Mouse (Mus musculus) bone marrow, adult 2 months (tissue): ENCODE results near the gene Ddc. TPM values are rescaled to one million over a fixed set of nuclear protein-coding genes. Genes with fewer than 3 reads are reported as not detected.
A peak's percentile ranks its signal among the peaks of the same experiment; 100 is the strongest.

Experiments used
- H3K27ac ChIP-seq: fragments of 200-500 bp; 2 replicates; pipeline ENCODE4 v1.5.1; 2012; ENCODE audit warnings: low read depth, mild to moderate bottlenecking, control low read depth, inconsistent platforms, low read length; ENCODE audit not compliant: control insufficient read depth, poor library complexity, insufficient read depth
- H3K4me1 ChIP-seq: fragments of 200-500 bp; 2 replicates; pipeline ENCODE4 v1.6.1; 2011; ENCODE audit warnings: low read length; ENCODE audit not compliant: control insufficient read depth, insufficient read depth
- H3K4me3 ChIP-seq: fragments of 200-500 bp; replicated peaks from 2 replicates; pipeline ENCODE3; 2011; ENCODE audit warnings: mild to moderate bottlenecking, low read depth, low read length, control low read depth; ENCODE audit not compliant: control insufficient read depth
- CTCF ChIP-seq: fragments of 200-500 bp; IDR thresholded peaks from 2 replicates; pipeline ENCODE4 v1.5.1; 2011; ENCODE audit warnings: low read length, control low read depth; ENCODE audit not compliant: control insufficient read depth, insufficient read depth
- POLR2A ChIP-seq: fragments of 200-500 bp; IDR thresholded peaks from 2 replicates; pipeline ENCODE4 v1.6.1; 2011; ENCODE audit warnings: low read depth, mild to moderate bottlenecking, control low read depth, low read length, borderline replicate concordance; ENCODE audit not compliant: control insufficient read depth
- WGBS: fragments of 180-500 bp; shearing (Covaris S2); methylation state at CpG from one replicate; pipeline ENCODE4 v1.1.7; 2018; 5-methylcytosine and 5-hydroxymethylcytosine counted together
- polyA plus RNA-seq: library from polyadenylated mRNA; stranded (reverse); fragments of >200 nt; gene quantifications from 2 replicates; pipeline ENCODE4 v1.2.4, GENCODE M21; 2011; ENCODE audit warnings: low replicate concordance; ENCODE audit not compliant: missing spikeins, insufficient read depth, insufficient read length

Ddc gene
- polyA plus RNA-seq, 1 experiment = 2.0 TPM

DNA sequence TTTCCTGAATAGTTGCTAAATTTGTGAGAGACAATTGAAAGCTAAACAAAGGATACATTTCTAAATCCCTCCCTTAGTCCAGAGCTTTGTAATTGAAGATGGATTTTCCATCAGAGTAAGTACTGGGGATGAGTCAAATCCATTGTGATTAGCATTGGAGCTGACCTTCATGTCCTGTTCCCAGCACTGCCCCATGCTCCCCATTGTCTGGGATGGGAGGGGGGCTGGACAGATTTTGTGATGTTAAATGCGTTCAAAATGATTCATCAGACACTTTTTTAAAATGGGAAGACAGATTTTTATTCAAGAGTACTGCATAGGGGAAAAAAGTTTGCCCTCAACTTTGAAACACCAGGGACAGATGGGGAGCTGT is 16.2 kb downstream of the Ddc start:
- TF ChIP-seq POLR2A (no peak), CTCF (no peak)
- Histone ChIP-seq H3K4me1 (no peaks in the 10 kb centered on the region; the same call in 1 of the 2 replicates), H3K27ac (no peak overlapping the region), H3K4me3 (no peak overlapping the region)
- 79% methylated on average over 1 of the region's 1 CpGs for WGBS

DNA sequence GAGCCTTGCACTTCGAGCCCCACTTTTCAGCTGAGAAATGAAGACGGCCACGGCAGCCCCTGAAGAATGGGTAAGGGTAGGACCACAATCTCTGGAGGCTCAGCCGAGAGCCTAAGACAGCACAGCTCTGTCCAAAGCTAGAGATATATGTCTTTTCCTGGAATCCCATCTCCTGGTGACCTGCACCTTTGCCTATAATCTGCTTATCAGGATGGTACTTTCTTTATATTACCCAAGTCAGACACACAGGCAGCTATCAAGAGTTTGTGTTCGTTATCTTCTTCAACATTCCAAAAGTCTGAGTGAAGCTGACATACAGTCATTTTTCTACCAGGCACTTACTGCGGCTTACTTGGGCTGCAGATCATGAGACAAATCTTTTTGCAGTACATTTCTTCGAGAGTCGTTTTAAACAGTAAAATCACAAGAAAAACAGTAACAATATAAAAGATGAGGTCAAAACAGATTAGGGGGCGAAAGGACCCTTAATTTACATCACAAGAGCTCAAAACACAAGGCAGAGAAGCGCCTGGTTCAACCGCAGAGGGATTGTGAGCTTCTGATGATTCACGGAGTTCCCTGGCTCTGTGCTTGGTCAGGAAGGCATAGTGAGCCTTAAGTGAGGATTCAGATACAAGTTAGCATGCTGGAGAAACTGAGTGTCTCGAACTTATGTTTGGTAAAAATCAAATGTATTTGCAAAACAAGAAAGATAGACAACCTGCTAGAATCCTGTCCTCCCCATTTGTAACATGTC is 16.7 kb downstream of the Ddc start:
- Histone ChIP-seq H3K4me1 (no peaks in the 10 kb centered on the region; the same call in 1 of the 2 replicates), H3K27ac (no peak overlapping the region), H3K4me3 (no peak overlapping the region)
- TF ChIP-seq POLR2A (no peak), CTCF (no peak)
- 77% methylated on average over 13 of the region's 13 CpGs for WGBS

DNA sequence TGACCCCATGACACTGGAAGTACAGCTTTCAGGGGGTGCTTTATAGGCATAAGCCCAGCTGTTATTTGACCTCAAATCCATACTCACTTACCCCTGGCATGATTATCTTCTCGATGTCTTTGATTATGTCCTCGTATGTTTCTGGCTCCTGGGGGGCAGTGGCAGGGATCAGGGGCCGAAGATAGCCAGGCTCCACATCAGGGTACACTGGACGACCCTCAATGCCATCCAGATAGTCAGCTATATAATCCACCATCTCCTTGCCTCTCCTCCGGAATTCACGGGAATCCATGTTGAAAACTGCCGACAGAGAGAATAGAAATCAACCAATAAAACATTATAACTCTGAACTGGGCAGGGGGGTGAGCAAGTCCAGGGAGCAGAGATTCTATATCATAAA is 17.6 kb downstream of the Ddc start:
- 87% methylated on average over 7 of the region's 7 CpGs for WGBS
- no peak overlapping the region for H3K4me3 ChIP-seq
- no peaks in the 10 kb centered on the region; the same call in 1 of the 2 replicates for H3K4me1 ChIP-seq
- no peak for TF ChIP-seq POLR2A
- TF ChIP-seq CTCF = no peak
- H3K27ac ChIP-seq = no peak overlapping the region

DNA sequence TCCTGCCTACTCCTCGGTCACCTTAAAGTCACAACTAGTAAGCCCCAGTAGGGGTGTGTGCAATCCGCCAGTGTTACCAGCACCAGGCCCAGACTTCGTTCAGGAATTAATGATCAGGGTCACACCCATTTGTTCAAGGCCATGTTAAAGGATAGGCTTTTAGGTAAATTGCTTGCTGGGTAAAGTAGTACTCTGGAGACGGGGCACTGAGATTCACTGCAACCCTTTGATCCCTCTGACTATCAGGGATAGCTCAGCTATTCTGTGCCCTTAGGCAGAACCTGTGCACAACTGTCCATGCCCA is 18.3 kb downstream of the Ddc start:
- 83% methylated on average over 4 of the region's 4 CpGs for WGBS
- Histone ChIP-seq H3K27ac (no peak overlapping the region), H3K4me1 (no peaks in the 10 kb centered on the region; the same call in 1 of the 2 replicates), H3K4me3 (no peak overlapping the region)
- TF ChIP-seq POLR2A = no peak
- no peak for TF ChIP-seq CTCF

DNA sequence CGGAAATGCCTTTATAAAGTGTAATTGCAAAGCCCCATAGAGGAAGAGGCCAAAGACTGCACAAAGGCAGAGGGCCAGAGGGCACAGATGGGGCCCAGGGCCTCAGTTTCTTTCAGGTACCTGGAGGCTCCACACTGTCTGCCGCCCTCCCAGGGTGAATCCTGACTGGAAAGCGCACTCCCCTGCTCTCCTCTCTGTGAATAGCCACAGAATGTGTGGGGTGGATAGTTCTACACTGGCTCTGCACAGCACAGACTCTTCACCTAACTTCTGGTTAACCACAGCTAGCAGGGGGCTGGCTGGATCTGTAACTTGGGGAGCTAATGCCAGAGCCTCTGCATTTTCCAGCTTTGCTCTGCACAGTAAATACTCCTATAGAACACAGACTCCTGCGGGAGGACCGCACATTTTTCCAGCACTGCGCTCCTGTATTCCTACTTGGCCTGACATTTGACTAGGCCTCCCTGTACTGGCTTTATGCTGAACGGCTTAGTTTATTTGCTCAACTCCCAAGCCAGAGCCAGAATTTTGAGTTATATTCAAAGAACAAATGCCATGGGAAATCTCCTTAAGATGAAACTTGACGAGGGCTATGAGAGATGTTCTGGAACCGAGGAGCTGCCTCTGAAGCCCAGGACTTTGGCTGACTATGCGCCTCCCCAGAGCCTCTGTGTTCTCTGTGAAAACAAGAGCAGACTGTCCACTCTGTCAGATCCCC is 18.8 kb downstream of the Ddc start:
- H3K4me1 ChIP-seq = no peaks in the 10 kb centered on the region; the same call in 1 of the 2 replicates
- TF ChIP-seq POLR2A (no peak), CTCF (no peak)
- H3K27ac ChIP-seq = peak overlapping the region; percentile 30; the same call in 1 of the 2 replicates
- no peak overlapping the region for H3K4me3 ChIP-seq
- WGBS = 68% methylated on average over 10 of the region's 10 CpGs

DNA sequence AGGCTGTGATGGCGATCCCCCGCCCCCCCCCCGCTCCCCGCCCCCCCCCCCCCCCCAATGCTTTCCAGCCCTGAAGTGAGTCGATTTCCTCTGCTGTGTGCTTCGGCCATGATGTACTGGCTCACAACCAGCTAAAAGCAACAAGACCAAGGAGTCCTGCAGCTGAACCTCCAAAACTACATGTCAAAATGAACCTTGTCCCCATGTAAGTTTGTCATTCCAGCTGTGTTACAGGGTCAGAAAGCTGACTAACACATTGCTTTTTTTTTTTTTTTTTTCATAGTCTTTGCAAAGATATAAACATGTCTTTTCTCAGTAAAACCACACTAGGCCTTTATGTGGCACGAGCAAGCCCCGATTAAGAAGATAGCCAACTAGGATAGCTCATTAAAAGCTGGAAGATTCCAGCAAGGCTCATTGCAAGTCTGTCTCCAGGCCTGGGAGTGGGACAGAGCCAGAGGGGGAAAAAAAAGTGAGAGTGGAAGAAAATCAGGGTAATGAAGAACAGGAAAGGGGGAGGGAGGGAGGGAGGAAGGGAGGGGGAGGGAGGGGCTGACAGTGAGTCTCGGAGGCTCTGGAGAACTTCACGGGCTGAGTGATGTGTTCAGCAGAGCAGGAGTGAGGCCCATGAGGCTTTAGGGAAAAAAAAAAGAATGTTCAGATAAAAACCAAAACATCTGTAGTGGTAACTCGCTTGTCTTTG is 19.5 kb downstream of the Ddc start:
- no peaks in the 10 kb centered on the region; the same call in 1 of the 2 replicates for H3K4me1 ChIP-seq
- 16% methylated on average over 11 of the region's 11 CpGs for WGBS
- H3K27ac ChIP-seq = no peak overlapping the region
- TF ChIP-seq CTCF = no peak
- no peak for TF ChIP-seq POLR2A
- H3K4me3 ChIP-seq = no peak overlapping the region

DNA sequence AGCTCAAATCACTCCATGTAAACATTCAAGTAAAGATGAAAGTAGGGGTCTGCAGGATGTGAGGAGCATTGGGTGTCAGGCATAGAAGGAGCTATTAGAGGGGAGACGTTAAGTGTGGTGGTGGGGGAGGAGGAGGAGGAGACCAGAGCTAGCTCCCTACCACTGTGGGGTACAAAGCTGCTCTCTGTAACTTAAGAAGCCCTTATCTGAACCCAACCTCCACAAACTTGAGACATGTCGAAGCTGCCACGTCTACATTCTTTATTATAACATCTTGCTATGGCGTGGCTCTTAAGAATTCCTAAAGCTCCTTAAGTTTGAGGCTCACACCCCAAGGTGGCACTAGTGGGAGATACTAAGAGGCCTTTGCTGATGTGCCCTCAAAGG is 20.1 kb downstream of the Ddc start:
- H3K27ac ChIP-seq = no peak overlapping the region
- 66% methylated on average over 4 of the region's 4 CpGs for WGBS
- H3K4me3 ChIP-seq = no peak overlapping the region
- no peaks in the 10 kb centered on the region; the same call in 1 of the 2 replicates for H3K4me1 ChIP-seq
- TF ChIP-seq POLR2A = no peak
- TF ChIP-seq CTCF = no peak

DNA sequence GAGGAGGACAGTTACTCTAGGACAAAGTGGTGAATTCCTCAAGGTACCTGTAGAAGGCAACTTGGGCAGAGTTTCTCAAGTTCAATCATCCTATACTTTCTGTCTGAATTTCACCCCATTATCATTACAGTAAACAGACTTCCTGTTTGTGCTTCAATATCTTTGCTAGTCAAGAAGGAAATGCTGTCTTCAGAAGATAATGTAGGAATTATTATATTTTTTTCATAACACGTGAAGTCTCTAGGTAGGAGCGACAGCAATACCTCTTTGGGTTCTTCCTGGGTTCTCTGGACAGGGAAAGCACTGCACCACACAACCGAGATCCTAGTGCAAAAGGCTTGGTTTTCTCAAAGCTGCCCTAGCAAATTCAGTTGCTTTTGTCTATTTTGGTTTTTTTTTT is 21.6 kb downstream of the Ddc start:
- 31% methylated on average over 3 of the region's 3 CpGs for WGBS
- TF ChIP-seq CTCF = no peak
- no peak for TF ChIP-seq POLR2A
- H3K4me3 ChIP-seq = no peak overlapping the region
- no peak overlapping the region for H3K27ac ChIP-seq
- H3K4me1 ChIP-seq = no peaks in the 10 kb centered on the region; the same call in 1 of the 2 replicates
